Mouse (Mus musculus) kidney, adult 11 months (tissue): ENCODE measurements around the gene Olfr365.

Experiments
- DNase-seq: peaks from one replicate; pipeline ENCODE4 v3.0.0; 2022

Olfr365 gene

DNA sequence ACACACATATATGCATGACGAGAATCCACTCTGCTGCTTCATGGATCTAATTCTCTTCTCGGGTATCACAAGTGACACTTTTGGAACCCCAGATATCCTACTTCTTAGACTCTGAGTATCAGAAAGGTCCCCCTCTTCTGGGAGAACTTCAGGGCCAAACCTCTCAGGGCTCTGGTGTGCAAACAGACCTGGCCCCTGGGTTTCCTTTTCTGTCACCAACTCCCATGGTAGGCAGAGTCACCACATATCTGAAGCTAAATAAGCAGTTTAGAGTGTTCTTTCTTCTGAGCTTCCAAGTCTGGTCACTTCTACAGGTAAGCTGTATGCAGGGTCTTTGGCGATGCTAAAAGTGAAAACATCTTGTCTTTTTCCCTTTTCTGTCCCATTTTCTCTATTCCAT is at the start of gene Olfr365:
TSS of gene Olfr365 (plus strand) at position 301 of the 400 bp plus-strand sequence.
- DNase-seq: no peak

DNA sequence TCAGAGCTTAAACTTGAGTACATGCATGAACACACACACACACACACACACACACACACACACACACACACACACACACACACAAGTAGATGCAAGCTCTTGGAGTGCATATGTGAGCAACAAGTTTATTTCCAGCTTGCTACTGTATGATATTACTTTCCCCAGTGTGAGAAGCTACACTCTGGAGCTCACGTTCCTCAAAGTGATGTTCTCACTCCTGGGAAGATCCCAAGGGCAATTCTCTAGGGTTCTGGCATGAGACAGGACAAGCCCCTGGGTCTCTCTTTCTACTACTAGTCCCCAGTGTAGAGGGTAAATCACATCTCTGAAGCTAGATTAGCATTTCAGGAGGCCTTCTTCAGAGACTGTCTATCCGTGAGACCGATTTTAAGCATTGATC is 49.0 kb upstream of the Olfr365 start, which contains the start of gene Olfr364-ps1:
TSS of gene Olfr364-ps1 (plus strand) at position 301 of the 400 bp plus-strand sequence.
- no peak for DNase-seq

DNA sequence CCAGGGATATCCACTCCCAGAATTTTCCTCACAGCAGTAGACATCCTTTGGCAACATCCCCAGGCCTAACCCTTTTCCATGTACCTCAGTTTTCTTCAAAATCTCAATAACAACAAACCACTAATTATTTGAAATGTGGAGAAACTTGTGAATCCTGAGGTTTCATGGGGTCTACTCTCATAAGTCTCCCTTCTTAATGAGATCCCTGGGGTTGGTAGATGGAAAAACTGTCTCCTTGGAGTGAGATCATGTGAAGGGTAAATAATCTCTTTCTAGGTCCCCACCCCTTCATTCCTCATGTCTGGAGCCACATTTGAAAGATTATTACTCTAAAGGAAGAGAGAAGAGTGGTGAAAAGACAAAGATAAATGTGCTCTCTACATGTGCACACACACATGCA is 23.3 kb downstream of the Olfr365 start, which contains the start of gene Olfr366:
TSS of gene Olfr366 (plus strand) at position 301 of the 400 bp plus-strand sequence.
- DNase-seq: no peak
